Mouse (Mus musculus) small intestine, adult 2 months (tissue): ENCODE data around the gene Timm13. TPM values are rescaled to one million over a fixed set of nuclear protein-coding genes. Genes with fewer than 3 reads are reported as not detected.

Source experiments
- H3K27ac ChIP-seq: fragments of 200-500 bp; 2 replicates; pipeline ENCODE4 v1.5.1; 2012; ENCODE audit warnings: low read depth, low read length, control low read depth, inconsistent platforms; ENCODE audit not compliant: insufficient read depth
- H3K27me3 ChIP-seq: fragments of 200-500 bp; 2 replicates; pipeline ENCODE4 v1.6.1; 2012; ENCODE audit warnings: mild to moderate bottlenecking, moderate library complexity, low read length, inconsistent platforms; ENCODE audit not compliant: control insufficient read depth, insufficient read depth
- H3K36me3 ChIP-seq: fragments of 200-500 bp; 2 replicates; pipeline ENCODE4 v1.6.1; 2012; ENCODE audit warnings: mild to moderate bottlenecking, low read length, control low read depth, inconsistent platforms; ENCODE audit not compliant: control insufficient read depth, insufficient read depth
- H3K4me1 ChIP-seq: fragments of 200-500 bp; 2 replicates; pipeline ENCODE4 v1.6.1; 2012; ENCODE audit warnings: low read length, inconsistent platforms, mixed read lengths; ENCODE audit not compliant: control insufficient read depth, insufficient read depth, insufficient read length
- H3K4me3 ChIP-seq: fragments of 200-500 bp; 2 replicates; pipeline ENCODE4 v1.5.1; 2012; ENCODE audit warnings: low read depth, mild to moderate bottlenecking, control low read depth, inconsistent platforms, low read length, moderate library complexity
- CTCF ChIP-seq: fragments of 200-500 bp; IDR thresholded peaks from 2 replicates; pipeline ENCODE4 v1.5.1; 2012; ENCODE audit warnings: low read depth, mild to moderate bottlenecking, control low read depth, inconsistent platforms, low read length, moderate library complexity, mixed read lengths; ENCODE audit not compliant: insufficient replicate concordance, insufficient read length; ENCODE audit errors: extremely low read depth
- POLR2A ChIP-seq: fragments of 200-500 bp; IDR thresholded peaks from 2 replicates; pipeline ENCODE4 v1.6.1; 2012; ENCODE audit warnings: low read depth, mild to moderate bottlenecking, control low read depth, inconsistent platforms, low read length, moderate library complexity
- WGBS: fragments of 180-500 bp; shearing (Covaris S2); methylation state at CpG from one replicate; pipeline ENCODE4 v1.1.7; 2018; 5-methylcytosine and 5-hydroxymethylcytosine counted together
- polyA plus RNA-seq: library from polyadenylated mRNA; depleted of rRNA; stranded (reverse); fragments of >200 nt; gene quantifications from 2 replicates; pipeline ENCODE4 v1.2.3, GENCODE M21; 2012

The Timm13 gene
- polyA plus RNA-seq, 1 experiment = 250 TPM

DNA sequence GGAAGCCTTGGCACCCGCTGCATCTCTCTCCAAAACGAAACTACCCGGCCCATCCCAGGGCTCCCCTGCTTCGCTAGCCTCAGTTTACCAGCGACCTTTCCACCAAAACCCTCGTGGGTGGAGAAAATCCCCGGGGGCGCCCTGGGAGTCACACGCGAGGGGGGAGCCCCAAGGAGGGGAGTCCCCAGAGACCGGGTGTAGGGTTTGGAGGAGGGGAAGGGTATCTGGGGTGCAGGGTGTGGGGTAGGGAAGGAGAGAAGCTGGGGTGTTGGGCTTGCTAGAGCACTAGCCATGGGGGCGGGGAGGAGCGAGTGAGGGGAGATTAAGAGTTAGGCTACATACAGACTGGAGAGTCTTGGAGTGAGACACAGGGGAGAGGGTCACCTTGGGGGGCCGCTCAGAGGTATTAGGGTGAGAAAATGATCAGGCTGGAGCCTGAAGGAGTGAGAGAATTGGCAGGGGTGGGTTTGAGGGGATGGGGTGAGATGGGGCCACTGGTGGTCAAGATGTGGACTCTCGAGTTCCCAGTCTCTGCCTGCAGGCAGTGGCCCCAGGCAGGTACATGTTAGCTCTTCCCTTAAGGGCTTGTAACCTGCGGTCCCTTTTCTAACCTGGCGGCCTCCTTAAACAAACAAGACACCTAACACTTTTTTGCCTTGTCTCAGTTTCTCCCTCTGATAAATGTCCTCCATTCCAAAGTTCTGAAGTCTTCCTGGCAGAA is 32.1 kb upstream of the Timm13 start:
- H3K27me3 ChIP-seq = no peaks in the 10 kb centered on the region
- H3K27ac ChIP-seq = peak overlapping the region; percentile 14; the same call in 1 of the 2 replicates
- peaks cover 48% of the 10 kb centered on the region for H3K4me1 ChIP-seq
- no peak for TF ChIP-seq POLR2A
- TF ChIP-seq CTCF = no peak
- peak overlapping the region; percentile 48 for H3K4me3 ChIP-seq
- no peaks in the 10 kb centered on the region for H3K36me3 ChIP-seq
- 2% methylated on average over 17 of the region's 17 CpGs for WGBS

DNA sequence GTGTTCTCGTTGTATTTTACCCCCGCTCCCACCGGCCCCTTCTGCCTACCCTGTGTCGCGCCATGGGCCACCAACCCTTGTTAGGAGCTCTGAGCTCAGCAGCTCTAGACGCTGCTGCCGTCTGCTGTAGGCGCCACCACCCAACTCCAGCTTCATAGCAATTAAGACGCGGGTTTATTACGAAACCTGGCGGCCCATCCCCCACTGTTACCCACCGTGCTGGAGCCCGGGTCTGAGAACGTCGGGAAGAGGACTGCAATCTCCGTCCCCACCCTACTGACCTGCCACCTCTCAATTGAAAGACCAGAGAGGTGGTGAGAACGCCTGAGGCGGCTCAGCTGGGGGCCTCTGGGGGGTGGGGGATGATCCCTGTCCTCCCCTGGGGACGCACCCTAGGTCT is 31.4 kb upstream of the Timm13 start:
- TF ChIP-seq CTCF = no peak
- peak; percentile 24; the same call in 1 of the 2 replicates for TF ChIP-seq POLR2A
- Histone ChIP-seq H3K4me1 (peaks cover 42% of the 10 kb centered on the region), H3K27me3 (no peaks in the 10 kb centered on the region), H3K36me3 (no peaks in the 10 kb centered on the region), H3K27ac (no peak overlapping the region), H3K4me3 (peak overlapping the region; percentile 48)
- 4% methylated on average over 20 of the region's 20 CpGs for WGBS

DNA sequence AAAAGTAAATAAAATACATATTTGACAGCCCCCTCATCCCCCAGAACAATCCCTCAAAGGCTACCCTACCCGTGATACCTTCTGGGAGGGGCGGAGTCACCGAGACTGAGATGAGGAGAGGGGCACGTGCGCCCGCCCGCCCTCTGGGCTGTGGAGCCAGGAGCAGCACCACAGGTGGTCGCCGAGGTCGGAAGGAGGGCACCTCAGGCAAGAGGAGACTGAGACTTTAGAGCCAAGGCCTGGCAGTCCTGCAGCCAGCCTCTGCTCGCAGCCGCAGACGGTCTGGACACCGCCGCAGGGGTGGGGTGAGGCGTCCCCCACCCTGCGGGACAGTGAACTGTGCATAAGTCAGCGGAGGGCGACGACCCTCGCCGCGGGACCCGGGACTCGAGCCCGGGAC is 30.9 kb upstream of the Timm13 start:
- WGBS = 21% methylated on average over 26 of the region's 26 CpGs

DNA sequence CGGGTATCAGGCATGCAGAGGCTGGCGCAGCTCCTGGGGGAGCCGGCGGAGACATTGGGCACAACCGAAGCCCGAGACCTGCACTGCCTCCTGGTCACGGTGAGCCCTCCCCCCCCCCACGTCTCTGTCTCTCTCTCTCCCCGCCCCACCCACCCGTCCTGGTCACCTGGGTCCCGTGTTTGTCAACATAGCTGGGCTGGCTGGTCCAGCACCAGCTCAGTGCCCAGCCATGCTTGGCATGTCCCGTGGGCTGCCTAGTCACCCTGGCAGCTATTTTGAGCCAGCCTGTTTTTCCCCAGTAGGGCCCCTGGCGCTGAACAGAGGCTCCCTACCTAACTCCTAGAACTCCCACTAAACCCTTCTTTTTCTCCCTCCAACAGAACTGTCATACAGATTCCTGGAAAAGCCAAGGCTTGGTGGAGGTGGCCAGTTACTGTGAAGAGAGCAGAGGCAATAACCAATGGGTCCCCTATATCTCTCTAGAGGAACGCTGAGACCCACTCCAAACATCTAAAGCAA is 30.4 kb upstream of the Timm13 start:
- Histone ChIP-seq H3K4me1 (peaks cover 32% of the 10 kb centered on the region), H3K27me3 (no peaks in the 10 kb centered on the region), H3K36me3 (no peaks in the 10 kb centered on the region), H3K27ac (no peak overlapping the region), H3K4me3 (peak overlapping the region; percentile 82)
- 13% methylated on average over 14 of the region's 14 CpGs for WGBS
- TF ChIP-seq CTCF (no peak), POLR2A (no peak)

More for the DNA sequence above, 30.9 kb upstream of the Timm13 start:
- no peak for TF ChIP-seq CTCF
- TF ChIP-seq POLR2A = no peak
- Histone ChIP-seq H3K27ac (no peak overlapping the region), H3K27me3 (no peaks in the 10 kb centered on the region), H3K36me3 (no peaks in the 10 kb centered on the region), H3K4me3 (peak overlapping the region; percentile 48), H3K4me1 (peaks cover 37% of the 10 kb centered on the region)

DNA sequence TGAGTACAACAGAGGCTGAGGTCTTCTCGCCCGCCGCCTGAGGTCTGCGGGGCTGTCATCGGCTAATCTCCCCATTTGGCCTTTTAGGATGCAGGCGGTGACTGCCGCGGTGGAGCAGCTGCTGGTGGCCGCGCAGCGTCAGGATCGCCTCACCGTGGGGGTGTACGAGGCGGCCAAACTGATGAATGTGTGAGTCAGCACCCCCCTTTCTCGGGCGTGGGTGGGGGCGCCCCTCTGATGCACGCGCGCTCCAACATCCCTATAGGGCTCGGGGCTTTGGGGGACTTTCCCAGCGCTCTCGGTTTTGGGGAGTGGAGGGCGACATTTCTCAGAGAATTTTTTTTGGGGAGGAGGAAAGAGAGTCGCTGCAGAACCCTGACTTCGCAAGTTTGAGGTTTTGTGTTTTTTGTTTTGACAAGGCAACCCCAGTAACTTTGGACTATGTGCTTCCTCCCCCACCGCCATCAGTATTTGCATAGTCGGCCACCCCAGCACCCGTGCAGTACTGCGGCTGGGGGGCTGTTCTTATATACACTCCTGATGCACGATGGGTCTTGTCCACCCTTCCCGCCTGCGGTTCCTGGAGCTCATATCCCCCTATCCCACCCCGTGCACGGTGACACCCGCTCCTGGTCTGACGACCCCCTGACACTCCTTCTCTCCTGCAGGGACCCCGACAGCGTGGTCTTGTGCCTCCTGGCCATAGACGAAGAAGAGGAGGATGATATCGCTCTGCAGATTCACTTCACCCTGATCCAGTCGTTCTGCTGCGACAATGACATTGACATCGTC is 29.8 kb upstream of the Timm13 start:
- Histone ChIP-seq H3K4me3 (peak overlapping the region; percentile 82), H3K4me1 (peaks cover 30% of the 10 kb centered on the region), H3K27ac (peak overlapping the region; percentile 72), H3K27me3 (no peaks in the 10 kb centered on the region), H3K36me3 (no peaks in the 10 kb centered on the region)
- 3% methylated on average over 45 of the region's 45 CpGs for WGBS
- TF ChIP-seq POLR2A (no peak), CTCF (no peak)

DNA sequence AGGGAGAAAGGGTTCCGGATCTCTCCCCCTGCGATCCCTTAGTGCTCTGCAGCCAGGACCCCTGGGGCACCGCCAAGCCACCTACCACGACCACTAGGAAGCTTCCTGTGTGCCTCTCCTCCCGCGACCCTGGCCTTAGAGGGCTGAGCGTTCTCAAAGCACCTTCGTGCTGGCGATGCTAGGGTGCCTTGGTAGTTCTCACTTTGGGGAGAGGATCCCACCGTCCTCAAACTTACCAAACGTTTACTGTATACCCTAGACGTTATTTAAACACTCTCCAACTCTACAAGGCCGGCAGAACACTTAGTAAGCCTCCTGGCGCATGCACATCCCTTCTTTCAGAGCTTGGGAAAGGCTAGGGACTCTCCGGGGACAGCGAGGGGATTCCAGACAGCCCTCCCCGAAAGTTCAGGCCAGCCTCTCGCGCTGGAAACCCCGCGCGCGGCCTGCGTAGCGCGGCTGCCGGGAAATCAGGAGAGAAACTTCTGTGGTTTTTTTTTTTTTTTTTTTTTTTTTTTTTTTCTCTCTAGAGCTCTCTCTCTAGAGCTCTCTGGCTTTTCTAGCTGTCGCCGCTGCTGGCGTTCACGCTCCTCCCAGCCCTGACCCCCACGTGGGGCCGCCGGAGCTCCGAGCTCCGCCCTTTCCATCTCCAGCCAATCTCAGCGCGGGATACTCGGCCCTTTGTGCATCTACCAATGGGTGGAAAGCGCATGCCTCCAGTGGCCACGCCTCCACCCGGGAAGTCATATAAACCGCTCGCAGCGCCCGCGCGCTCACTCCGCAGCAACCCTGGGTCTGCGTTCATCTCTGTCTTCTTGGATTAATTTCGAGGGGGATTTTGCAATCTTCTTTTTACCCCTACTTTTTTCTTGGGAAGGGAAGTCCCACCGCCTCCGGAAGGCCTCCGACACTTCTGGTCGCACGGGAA is 28.8 kb upstream of the Timm13 start, which contains the start of gene Gadd45b:
Gene Gadd45b (plus strand): TSS at position 775 of the 928 bp plus-strand sequence.
- Histone ChIP-seq H3K27me3 (no peaks in the 10 kb centered on the region), H3K27ac (peak within 1 kb of the TSS; percentile 87), H3K4me1 (peaks cover 30% of the 10 kb centered on the region), H3K36me3 (no peaks in the 10 kb centered on the region), H3K4me3 (peak within 1 kb of the TSS; percentile 82)
- under 1% methylated on average over 56 of the region's 56 CpGs for WGBS
- 0 out of 2 replicates have a peak, but pooled peaks have one; percentile 8 for TF ChIP-seq CTCF
- TF ChIP-seq POLR2A = peak; percentile 99
